Mouse (Mus musculus) heart, embryonic 14.5 days (tissue): ENCODE measurements around the gene Tpst2. TPM values are rescaled to one million over a fixed set of nuclear protein-coding genes. Genes with fewer than 3 reads are reported as not detected.

Source experiments
- ATAC-seq: fragments of 200-750 bp; cut with Nextera tagmentation; 2 replicates; pipeline ENCODE4 v1.8.0; 2017; ENCODE audit warnings: low read depth, moderate TSS enrichment; ENCODE audit not compliant: insufficient number of reproducible peaks, insufficient read depth, low FRiP score
- H3K27ac ChIP-seq, 2 experiments: fragments of 200-500 bp in 1 of 2; fragments of 300-500 bp in 1 of 2; sonication (generic) in 1 of 2; replicated peaks in 1 of 2; 2 replicates each; pipeline ENCODE4 v1.5.1; 2012 to 2014; ENCODE audit warnings: low read depth in 2 of 2, low read length in 2 of 2, control low read depth in 1 of 2, mild to moderate bottlenecking in 1 of 2, mixed read lengths in 1 of 2; ENCODE audit not compliant: control insufficient read depth in 1 of 2, insufficient read depth in 1 of 2
- H3K27me3 ChIP-seq: fragments of 300-500 bp; sonication (generic); 2 replicates; pipeline ENCODE4 v1.6.1; 2014; ENCODE audit warnings: mild to moderate bottlenecking, low read length, control low read depth; ENCODE audit not compliant: control insufficient read depth, insufficient read depth
- H3K36me3 ChIP-seq: fragments of 300-500 bp; sonication (generic); 2 replicates; pipeline ENCODE4 v1.6.1; 2014; ENCODE audit warnings: mild to moderate bottlenecking, control low read depth, low read length, mixed read lengths; ENCODE audit not compliant: control insufficient read depth, insufficient read depth
- H3K4me1 ChIP-seq, 2 experiments: fragments of 200-500 bp in 1 of 2; fragments of 300-500 bp in 1 of 2; sonication (generic) in 1 of 2; 2 replicates each; pipeline ENCODE4 v1.6.1; 2012 to 2014; ENCODE audit warnings: low read length in 2 of 2, control low read depth in 1 of 2, mixed read lengths in 1 of 2; ENCODE audit not compliant: control insufficient read depth in 2 of 2, insufficient read depth in 2 of 2
- H3K4me2 ChIP-seq: fragments of 300-500 bp; sonication (generic); 2 replicates; pipeline ENCODE4 v1.6.1; 2014; ENCODE audit warnings: mild to moderate bottlenecking, low read length
- H3K4me3 ChIP-seq, 2 experiments: fragments of 200-500 bp in 1 of 2; fragments of 300-500 bp in 1 of 2; sonication (generic) in 1 of 2; 2 replicates each; pipeline ENCODE4 v1.5.1; 2012 to 2014; ENCODE audit warnings: low read length in 2 of 2, mild to moderate bottlenecking in 2 of 2, control low read depth in 1 of 2, low read depth in 1 of 2, moderate library complexity in 1 of 2; ENCODE audit not compliant: control insufficient read depth in 1 of 2, insufficient read depth in 1 of 2
- H3K9ac ChIP-seq: fragments of 300-500 bp; sonication (generic); 2 replicates; pipeline ENCODE4 v1.6.1; 2014; ENCODE audit warnings: mild to moderate bottlenecking, low read length
- H3K9me3 ChIP-seq: fragments of 300-500 bp; sonication (generic); 2 replicates; pipeline ENCODE4 v1.6.1; 2016; ENCODE audit warnings: low read length, control low read depth; ENCODE audit not compliant: control insufficient read depth
- WGBS: fragments of 180-500 bp; shearing (Covaris S2); extraction: QIAGEN DNeasy Blood & Tissue Kit; methylation state at CpG from one replicate; pipeline ENCODE4 v1.1.7; 2014; 5-methylcytosine and 5-hydroxymethylcytosine counted together
- polyA plus RNA-seq: library from polyadenylated mRNA; unstranded; fragments of >200 nt; fragmentation: Nextera tagmentation; extraction: Ambion mirVana; gene quantifications from 2 replicates; pipeline ENCODE4 v1.2.1, GENCODE M21; 2014

Gene Tpst2
- polyA plus RNA-seq, 1 experiment from 2014 or later = 45.9 TPM

- no peak for ATAC-seq
Observed at GRCm38 (mm10) chr5:112355493-112355892, 79.0 kb downstream of the Tpst2 start.

DNA sequence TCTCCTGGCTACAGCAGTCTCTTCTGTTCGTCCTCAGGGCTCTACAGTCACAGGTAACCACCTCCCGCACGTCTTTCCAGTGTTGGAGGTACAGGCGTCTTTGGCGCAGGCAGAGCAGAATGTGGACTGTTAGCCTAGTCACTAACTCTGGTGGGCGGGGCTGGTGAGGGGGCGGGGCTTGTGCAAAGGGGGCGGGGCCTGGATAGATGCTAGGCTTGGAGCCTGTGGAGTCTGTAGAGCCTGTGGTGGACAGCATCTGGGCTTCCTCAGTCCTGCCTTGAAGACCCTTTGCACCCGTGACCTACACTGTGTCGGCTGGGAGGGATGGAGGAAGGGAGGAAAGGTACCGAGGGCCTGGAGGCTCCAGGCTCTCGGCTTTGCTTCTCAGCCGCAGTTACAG is 79.4 kb downstream of the Tpst2 start, which contains the start of gene Gm6583:
Gm6583 (minus strand) TSS at position 124 of the 400 bp plus-strand sequence.
- 63% methylated on average over 13 of the region's 13 CpGs for WGBS
- no peak within 1 kb of the TSS for H3K27ac ChIP-seq
- H3K4me2 ChIP-seq = no peak within 1 kb of the TSS
- ATAC-seq = no peak
- H3K9ac ChIP-seq = no peak within 1 kb of the TSS
- H3K9me3 ChIP-seq = no peaks in the 10 kb centered on the region
- peaks cover 30% of the 10 kb centered on the region for H3K36me3 ChIP-seq
- H3K27me3 ChIP-seq = 0 out of 2 replicates have a peak, but pooled peaks cover 5% of the 10 kb centered on the region
- no peak within 1 kb of the TSS for H3K4me3 ChIP-seq
- H3K4me1 ChIP-seq = peaks cover 2 to 5% of the 10 kb centered on the region in 2 experiments; a peak in 2 of 4 replicates

More at GRCm38 (mm10) chr5:112355493-112355892, 79.0 kb downstream of the Tpst2 start:
- H3K9ac ChIP-seq = no peak overlapping the region
- H3K27me3 ChIP-seq = 0 out of 2 replicates have a peak, but pooled peaks cover 5% of the 10 kb centered on the region
- H3K4me3 ChIP-seq = no peak overlapping the region
- H3K4me1 ChIP-seq = peaks cover 2 to 5% of the 10 kb centered on the region in 2 experiments; a peak in 2 of 4 replicates
- H3K4me2 ChIP-seq = no peak overlapping the region
- WGBS = 83% methylated on average over 6 of the region's 6 CpGs
- H3K36me3 ChIP-seq = peaks cover 34% of the 10 kb centered on the region
- H3K27ac ChIP-seq = no peak overlapping the region
- H3K9me3 ChIP-seq = no peaks in the 10 kb centered on the region

DNA sequence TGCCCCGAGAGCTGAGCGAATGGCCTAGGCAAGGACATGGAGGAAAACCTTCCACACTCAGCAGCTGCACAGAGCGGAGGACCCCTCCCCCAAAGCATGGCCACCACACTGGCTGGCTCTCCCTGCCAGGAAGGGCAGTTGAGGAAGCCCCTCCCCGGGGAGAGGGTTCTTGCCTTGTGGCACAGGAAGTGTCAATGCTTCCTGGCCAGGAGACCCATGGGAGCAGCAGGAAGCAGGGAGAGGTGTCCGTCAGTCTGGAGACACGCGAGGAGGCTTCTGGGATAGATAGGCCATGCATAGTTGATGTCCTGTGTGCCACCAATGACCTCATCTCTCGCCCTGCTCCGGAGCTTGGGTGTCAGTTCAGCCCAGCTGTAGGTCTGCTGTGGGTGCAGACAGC is 79.8 kb downstream of the Tpst2 start:
- ATAC-seq = no peak
- Histone ChIP-seq H3K9me3 (no peaks in the 10 kb centered on the region), H3K4me3 (no peak overlapping the region), H3K9ac (no peak overlapping the region), H3K27ac (no peak overlapping the region), H3K4me2 (no peak overlapping the region), H3K27me3 (0 out of 2 replicates have a peak, but pooled peaks cover 5% of the 10 kb centered on the region), H3K36me3 (peaks cover 26% of the 10 kb centered on the region), H3K4me1 (peaks cover 2 to 5% of the 10 kb centered on the region in 2 experiments; a peak in 2 of 4 replicates)
- WGBS = 74% methylated on average over 9 of the region's 9 CpGs

GRCm38 (mm10) chr5:112359520-112359919 is 83.0 kb downstream of the Tpst2 start:
- Histone ChIP-seq H3K36me3 (peaks cover 24% of the 10 kb centered on the region), H3K27ac (no peak overlapping the region), H3K9ac (no peak overlapping the region), H3K4me1 (peaks cover 2 to 5% of the 10 kb centered on the region in 2 experiments; a peak in 2 of 4 replicates), H3K9me3 (no peaks in the 10 kb centered on the region), H3K4me3 (no peak overlapping the region), H3K4me2 (no peak overlapping the region), H3K27me3 (0 out of 2 replicates have a peak, but pooled peaks cover 5% of the 10 kb centered on the region)
- ATAC-seq = no peak
- 30% methylated on average over 4 of the region's 4 CpGs for WGBS

DNA sequence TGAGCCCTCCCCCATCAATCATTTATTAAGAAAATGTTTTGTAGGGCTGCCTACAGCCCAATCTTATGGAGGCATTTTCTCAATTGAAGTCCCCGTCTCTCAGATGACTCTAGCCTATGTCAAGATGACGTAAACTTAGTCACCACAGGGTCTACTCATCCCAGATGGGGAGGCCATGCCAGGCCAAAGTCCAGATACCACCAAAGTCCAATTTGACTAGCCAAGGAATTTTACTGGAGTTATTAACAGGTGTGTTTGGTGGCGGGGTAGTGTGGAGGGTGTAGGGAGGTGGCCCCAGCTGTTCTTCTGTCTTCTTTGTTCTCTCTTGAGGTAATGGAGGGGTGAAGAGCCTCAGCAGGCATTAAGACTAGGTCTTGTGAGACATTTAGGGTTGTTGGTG is 83.6 kb downstream of the Tpst2 start:
- Histone ChIP-seq H3K4me2 (no peak overlapping the region), H3K27me3 (0 out of 2 replicates have a peak, but pooled peaks cover 5% of the 10 kb centered on the region), H3K36me3 (peaks cover 25% of the 10 kb centered on the region), H3K4me1 (peaks cover 2 to 5% of the 10 kb centered on the region in 2 experiments; a peak in 2 of 4 replicates), H3K9me3 (no peaks in the 10 kb centered on the region), H3K27ac (no peak overlapping the region), H3K9ac (no peak overlapping the region), H3K4me3 (no peak overlapping the region)
- WGBS = 91% methylated on average over 3 of the region's 3 CpGs
- no peak for ATAC-seq

DNA sequence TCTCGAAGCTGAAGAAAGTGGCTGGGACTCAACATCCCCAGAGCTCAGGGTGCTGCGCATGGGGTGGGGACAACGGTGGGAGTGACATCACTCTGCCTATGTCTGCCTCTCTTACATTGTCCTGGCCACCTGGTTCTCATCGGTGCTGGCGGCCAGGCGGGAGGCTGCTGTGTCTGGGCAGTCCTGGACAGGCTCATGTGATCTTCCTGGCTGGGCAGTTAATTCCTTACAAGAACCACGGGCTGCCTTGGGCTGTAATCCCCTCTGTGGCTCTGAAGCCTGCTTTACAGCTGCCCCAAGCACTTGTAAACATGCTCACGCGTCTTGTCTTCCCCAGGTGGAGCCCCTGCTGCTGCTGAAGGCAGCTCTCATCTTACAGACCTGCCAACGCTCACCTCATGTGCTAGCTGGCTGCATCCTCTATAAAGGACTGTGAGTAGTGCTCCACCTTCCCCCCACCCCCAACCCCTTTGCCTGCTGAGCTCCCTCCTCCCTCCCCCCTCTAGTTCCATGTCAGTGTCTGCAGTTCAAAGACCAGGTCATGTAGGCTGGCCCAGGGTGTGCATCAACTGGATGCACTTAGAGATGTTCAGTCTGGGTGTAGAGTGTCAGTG is 87.8 kb downstream of the Tpst2 start:
- Histone ChIP-seq H3K36me3 (peaks cover 45% of the 10 kb centered on the region), H3K4me1 (peaks cover 0 to 5% of the 10 kb centered on the region in 2 experiments; a peak in 2 of 4 replicates), H3K27me3 (no peaks in the 10 kb centered on the region), H3K27ac (no peak overlapping the region), H3K4me3 (no peak overlapping the region), H3K4me2 (no peak overlapping the region), H3K9ac (no peak overlapping the region), H3K9me3 (no peaks in the 10 kb centered on the region)
- WGBS = 71% methylated on average over 10 of the region's 10 CpGs
- 0 out of 2 replicates have a peak, but pooled peaks have one; percentile 10 for ATAC-seq
